Mouse (Mus musculus) E14TG2a.4 (cell line): ENCODE measurements around the gene Cmtm2b.
"Not testable (repeated sequence)": the region's sequence is repeated elsewhere in the genome, so short reads cannot be mapped to it uniquely, and the experiment has no call there.

Experiments used
- CTCF ChIP-seq: conservative IDR thresholded peaks from 2 replicates; pipeline ENCODE4 v1.5.1; 2014; ENCODE audit warnings: low read length
- NANOG ChIP-seq: IDR thresholded peaks from 2 replicates; pipeline ENCODE4 v1.6.1; 2014; ENCODE audit warnings: borderline replicate concordance, low read length, mixed read lengths
- POU5F1 ChIP-seq: IDR thresholded peaks from 2 replicates; pipeline ENCODE4 v1.6.1; 2014; ENCODE audit warnings: low read length, borderline replicate concordance

DNA sequence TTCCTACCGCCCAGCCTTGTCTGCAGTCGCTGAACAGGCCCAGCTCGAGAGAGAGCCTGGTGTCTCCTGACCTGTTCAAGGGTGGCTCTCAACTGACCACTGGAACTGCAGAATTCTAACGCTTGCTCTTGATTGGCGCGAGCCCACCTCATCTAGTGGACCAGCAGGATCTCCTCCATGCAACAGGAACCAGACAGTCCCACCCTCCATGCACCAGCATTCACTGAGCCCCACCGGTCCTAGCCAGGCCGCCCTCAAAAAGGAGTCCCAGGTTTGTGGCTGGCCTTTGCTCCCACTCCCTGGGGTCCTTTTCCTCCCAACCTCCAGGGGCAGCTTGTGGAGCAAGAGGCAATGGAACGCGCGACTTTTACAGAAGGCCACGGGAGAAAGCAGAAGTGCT lies 28.9 kb upstream of the Cmtm2b start, which contains the start of gene Cmtm2a:
- TF ChIP-seq CTCF, POU5F1, NANOG: not testable (repeated sequence)
